Mouse (Mus musculus): ENCODE measurements around the gene Endov.

DNA sequence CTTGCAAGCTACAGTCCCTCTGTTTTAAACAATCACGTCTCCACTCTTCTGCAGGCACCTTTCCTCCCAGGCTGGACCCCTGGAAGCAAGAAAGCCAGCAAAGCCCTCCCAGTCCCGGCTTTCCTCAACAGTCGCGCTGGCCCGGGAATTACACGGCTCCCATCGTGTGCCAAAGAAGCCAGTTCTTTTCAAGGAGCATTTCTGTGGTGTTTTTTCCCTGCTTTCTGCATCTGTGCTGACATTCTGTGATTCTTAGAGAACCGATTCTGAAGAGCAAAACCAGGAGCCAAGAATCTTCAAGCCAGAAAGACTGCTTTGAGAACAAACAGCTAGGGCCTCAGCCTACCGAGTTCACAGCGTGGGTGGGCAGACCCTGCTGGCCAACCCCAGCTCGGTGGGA, 37.8 kb downstream of the Endov start:
- TF ChIP-seq POLR2A (IDR thresholded peaks at IDR 0.05; ENCODE audit: borderline replicate concordance, low read depth, low read length) (no peak), CTCF (IDR thresholded peaks at IDR 0.05; ENCODE audit: low read depth, low read length) (no peak)
